Mouse (Mus musculus): ENCODE results near the gene Ap1s3.

GRCm38 (mm10) chr1:79707383-79707782, 35.6 kb upstream of the Ap1s3 start:
- TF ChIP-seq CTCF (IDR thresholded peaks at IDR 0.05; ENCODE audit: extremely low read depth, insufficient read depth, insufficient read length, insufficient replicate concordance) (no peak), POLR2A (IDR thresholded peaks at IDR 0.05; ENCODE audit: low read depth, low read length) (no peak)

Measured in spleen, adult 2 months (tissue).